Mouse (Mus musculus): ENCODE data around the gene Dtnbp1.

Dtnbp1 gene

DNA sequence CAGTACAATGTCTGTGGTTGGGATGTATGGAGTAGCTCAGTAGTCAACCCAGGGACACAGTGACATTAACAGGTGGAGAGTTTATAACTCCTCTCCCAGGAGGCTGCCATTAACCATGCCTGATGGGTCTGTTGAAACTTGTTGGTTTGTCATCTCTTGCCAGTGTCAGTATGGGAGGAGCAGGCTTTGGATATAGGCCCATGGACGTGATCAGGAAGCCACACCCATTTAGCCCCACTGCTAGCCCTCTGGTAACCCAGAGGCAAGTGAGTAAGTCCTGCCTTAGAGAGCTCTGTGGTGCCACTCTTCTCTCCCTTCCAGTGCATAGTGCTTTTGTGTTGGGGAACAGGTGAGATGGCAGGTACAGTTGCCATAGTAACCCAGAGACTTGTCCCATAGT lies 97.7 kb downstream of the Dtnbp1 start:
- DNase-seq (ENCODE audit: low read depth, low spot score), result peak; percentile 33

DNA sequence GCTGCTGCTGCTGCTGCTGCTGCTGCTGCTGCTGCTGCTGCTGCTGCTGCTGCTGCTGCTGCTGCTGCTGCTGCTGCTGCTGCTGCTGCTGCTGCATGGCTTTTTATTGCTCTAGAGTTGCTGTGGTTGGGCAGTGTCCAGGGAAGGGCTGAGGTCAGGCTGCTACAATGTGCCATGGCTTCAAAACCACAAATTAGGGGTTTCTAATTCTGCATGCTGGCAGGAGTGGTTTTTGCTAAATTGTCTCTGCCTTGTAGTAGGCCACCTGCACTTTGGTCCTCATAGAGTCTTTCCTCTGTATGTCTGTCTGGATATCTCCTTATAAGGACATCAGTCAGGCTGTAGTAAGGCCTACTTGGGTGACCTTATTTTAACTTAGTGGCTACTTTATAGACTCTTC lies 98.5 kb downstream of the Dtnbp1 start:
- DNase-seq (ENCODE audit: low read depth, low spot score), result no peak

DNA sequence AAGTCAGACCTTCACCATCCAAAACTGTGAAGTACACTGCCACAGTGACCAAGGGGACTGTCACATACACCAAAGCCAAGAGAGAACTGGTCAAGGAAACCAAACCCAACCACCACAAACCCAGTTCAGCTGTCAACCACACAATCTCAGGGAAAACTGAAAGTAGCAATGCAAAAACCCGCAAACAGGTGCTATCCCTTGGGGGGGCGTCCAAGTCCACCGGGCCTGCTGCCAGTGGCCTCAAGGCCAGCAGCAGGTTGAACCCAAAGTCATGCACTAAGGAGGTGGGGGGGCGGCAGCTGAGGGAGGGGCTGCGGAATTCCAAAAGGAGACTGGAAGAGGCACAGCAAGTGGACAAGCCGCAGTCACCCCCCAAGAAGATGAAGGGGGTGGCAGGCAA lies 99.6 kb downstream of the Dtnbp1 start:
- no peak for DNase-seq (ENCODE audit: low read depth, low spot score)

DNA sequence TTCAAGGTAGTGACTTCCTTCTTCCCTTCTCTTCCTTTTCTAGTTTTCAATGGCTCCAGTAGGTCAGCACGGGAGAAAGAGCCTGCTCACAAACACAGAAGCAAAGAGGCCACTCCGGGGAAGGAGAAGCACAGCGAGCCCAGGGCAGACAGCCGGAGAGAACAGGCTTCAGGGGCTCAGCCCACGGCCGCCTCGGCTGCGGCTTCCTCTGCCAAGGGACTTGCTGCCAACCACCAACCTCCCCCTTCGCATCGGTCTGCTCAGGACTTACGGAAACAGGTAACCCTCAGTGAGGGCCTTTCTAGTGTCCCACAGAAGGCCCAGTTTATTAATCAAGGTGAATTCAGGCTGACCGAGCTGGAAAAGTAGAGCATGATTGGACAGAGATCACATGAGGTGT lies 105.7 kb downstream of the Dtnbp1 start:
- no peak for DNase-seq (ENCODE audit: low read depth, low spot score)

DNA sequence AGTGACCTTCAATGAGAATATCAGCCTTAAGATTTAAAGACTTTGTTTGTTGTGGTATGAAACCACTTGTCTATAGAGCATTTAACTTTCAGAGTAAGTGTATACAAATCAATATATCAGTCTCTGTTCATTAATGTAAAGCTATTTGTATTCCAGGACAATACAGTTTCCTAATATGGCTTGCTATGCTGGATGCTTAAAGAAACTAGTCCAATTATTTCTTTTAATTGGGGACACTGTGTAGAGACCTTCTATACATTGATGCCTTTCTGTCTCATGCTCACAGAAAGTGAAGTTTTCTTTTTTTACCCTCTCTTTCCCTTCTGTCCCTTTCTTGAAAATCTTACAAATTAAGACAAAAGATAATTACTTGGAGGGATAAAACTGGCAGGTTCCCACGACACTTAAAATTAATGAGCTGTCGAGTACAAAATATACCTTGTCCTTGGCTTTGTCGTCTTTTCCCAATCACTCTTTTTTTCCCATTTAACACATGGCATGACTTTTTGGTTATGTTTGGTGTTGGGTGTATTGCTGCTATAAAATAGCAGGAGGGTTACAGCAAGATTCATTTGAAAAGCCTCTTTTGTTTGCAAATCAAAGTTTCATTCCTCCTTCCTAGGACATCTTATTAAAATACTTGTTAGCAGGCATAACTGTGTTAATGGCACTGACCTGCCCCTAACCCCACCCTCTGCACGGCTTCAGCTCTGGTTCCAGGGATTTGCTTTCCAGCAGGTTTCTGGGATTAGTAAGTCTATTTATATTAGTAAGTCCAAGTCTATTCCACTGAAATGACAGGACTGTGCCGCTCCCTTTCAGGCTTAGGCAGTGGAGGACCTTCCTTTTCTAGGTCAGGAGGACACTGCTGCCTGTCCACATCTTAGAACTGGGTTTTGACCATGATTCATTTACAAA lies 109.9 kb downstream of the Dtnbp1 start:
- no peak for DNase-seq (ENCODE audit: low read depth, low spot score)

DNA sequence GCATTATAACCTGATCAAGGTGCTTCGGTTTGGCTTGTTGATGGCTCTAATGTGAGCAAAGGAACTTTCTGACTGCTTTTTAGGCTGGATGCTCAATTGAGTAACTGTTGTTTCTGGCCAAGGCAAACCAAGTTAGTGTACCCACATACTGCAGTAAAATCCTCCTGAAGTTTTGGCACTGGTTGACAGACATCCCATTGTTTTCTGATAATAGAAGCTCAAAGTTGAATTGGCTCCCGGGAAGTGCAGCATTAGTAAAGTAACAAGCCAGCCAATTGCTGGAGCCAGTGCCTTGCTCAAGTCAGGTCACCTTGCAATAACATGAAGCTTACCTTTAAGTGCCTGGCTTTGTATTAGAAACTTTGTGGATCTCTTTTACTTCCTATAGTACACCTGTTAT lies 111.3 kb downstream of the Dtnbp1 start:
- DNase-seq (ENCODE audit: low read depth, low spot score), result no peak

DNA sequence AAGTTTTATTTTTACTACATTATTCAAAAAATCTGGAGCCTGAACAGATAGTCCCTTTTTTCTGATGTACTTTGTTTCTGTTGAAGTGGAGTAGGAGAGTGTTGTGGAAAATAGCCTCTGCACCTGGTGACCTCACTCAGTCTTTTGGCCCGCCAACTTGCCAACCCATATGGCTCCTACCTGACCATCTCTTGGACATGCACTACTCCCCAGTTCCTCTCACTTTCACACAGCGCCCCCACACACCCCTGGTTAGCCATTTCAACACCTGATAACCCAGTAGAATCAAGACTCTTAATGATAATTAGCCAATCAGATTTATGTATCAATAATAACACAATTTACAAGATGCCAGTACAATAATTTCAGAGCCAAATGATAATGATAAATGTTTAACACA lies 115.7 kb downstream of the Dtnbp1 start:
- DNase-seq (ENCODE audit: low read depth, low spot score), result no peak

DNA sequence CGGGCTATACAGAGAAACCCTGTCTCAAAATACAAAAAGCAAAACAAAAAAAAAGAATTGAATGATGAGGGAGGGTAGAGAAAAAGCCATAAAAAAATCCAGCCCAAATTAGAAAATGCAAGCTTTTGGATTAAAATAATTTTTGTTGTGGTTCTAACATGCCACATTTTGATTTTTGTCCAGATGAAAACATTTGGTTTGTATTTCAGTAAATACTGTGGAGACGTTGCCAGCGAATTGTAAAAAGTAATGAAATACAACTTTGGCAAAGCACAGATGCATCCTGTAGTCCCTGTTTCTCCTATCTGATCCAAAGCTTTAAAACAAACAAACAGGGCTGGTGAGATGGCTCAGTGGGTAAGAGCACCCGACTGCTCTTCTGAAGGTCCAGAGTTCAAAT lies 120.9 kb downstream of the Dtnbp1 start:
- DNase-seq (ENCODE audit: low read depth, low spot score), result no peak

DNA sequence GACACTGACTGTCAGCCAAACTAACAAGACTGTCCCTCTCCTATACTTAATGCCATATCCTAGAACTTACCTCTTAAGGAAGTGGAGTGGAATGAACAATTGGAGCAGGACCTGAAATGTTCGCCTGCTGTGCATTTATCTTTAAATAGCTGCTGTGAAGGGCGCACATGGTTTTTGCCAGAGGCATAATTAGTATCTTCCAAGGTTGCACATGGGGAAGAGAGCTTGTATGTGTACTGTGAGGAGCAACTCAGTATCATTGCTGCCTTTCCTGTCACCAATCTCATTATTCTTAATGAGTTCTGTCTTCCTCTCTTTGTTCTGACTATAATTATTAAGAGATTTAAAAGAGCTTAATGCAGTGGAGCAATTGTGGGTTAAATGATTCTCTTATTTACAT lies 125.1 kb downstream of the Dtnbp1 start:
- DNase-seq (ENCODE audit: low read depth, low spot score), result no peak
